Mouse (Mus musculus): ENCODE measurements around the gene Carm1.

GRCm38 (mm10) chr9:21578226-21578625 lies 31.5 kb downstream of the Carm1 start:
- TF ChIP-seq POLR2A (IDR thresholded peaks at IDR 0.05; ENCODE audit: low read depth, low read length) (no peak), CTCF (IDR thresholded peaks at IDR 0.05; ENCODE audit: borderline replicate concordance, insufficient read depth, low read length) (no peak)

All from embryonic fibroblast, embryonic 13.5 days (primary cell).